Mouse (Mus musculus): ENCODE results near the gene Brpf1.

Brpf1 gene

DNA sequence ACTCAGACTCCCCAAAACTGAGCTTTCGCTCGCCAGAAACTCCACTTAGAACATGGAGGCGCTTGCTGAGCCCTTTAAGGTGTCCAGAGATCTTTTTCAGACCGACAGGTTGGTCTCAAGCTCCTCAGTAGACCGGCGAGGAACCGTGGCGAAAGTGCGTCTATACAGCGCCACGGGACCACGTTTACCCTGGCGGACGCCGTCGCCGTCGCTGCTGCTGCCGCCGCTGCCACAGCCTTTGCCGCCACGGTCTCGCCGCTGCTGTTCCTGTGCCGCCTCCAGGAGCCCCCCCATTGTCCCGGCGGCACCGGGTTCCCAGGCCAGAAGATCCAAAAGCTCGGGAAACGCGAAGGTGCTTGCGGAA, at the start of gene Brpf1:
Brpf1 (plus strand) TSS at position 152 of the 364 bp plus-strand sequence.
- no peak for DNase-seq (ENCODE audit: low read depth, low spot score)

- DNase-seq (ENCODE audit: low read depth, low spot score): no peak
Measured at GRCm38 (mm10) chr6:113261174-113261858, 45.6 kb upstream of the Brpf1 start.

DNA sequence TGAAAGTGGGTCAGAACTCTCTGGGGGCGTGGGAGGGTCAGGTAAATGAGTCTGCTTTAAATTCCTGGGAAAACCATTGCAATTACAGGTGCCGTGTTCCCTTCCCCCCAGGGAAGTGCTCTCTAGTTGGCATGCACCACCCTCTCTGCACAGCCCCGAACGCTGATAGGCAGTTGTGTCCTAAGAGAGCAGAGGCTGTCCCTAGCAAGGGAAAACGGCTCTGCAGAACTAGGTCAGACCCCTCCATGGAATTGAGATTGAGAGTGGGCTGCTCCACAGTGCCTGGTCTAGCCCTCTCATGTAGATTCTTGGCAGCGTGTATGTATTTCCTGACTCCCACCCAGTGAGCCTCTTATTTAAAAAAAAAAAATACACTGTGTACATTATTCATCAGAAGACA, 43.4 kb upstream of the Brpf1 start:
- no peak for DNase-seq (ENCODE audit: low read depth, low spot score)

GRCm38 (mm10) chr6:113264429-113264828, 42.5 kb upstream of the Brpf1 start:
- DNase-seq (ENCODE audit: low read depth, low spot score): no peak

GRCm38 (mm10) chr6:113266996-113267655, 39.8 kb upstream of the Brpf1 start:
- no peak for DNase-seq (ENCODE audit: low read depth, low spot score)

DNA sequence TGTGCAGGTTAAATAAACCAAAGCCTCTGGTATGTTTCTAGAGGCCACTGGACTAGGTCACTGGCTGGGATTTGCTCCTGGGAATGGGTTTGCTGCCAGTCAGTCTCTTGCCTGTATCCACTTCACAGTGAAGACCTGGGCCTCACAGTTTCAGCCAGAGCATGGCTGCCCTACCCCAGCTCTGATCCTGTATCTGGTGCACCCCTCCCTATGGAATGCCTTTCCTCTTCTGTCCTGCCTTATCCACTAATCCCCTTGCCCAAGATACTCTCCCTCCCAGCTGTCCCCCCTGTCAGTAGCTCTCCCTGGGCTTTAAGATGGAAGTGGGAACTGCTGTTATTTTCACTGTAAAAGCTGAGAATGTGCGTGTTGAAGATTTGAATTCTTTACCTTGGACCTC, 38.9 kb upstream of the Brpf1 start:
- DNase-seq (ENCODE audit: low read depth, low spot score): no peak

DNA sequence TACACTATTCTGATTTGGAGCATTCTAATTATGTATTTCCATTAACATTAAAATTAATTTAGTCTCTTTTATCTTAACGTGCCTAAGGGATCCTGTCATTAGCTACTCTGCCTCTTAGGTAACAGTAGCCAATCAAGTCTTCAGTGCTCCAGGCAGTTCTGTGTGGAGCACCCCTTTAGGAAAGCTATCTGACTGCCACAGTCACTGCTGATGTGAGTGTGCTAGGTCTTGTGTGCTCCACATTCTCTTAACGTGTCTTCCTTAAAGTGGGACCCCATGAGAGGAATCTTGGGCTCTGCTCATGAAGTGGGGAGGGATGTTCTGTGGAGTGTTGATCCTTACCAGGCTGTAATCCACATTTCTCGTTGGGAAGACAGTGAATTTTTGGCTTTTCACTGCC, 34.6 kb upstream of the Brpf1 start:
- DNase-seq (ENCODE audit: low read depth, low spot score): no peak

DNA sequence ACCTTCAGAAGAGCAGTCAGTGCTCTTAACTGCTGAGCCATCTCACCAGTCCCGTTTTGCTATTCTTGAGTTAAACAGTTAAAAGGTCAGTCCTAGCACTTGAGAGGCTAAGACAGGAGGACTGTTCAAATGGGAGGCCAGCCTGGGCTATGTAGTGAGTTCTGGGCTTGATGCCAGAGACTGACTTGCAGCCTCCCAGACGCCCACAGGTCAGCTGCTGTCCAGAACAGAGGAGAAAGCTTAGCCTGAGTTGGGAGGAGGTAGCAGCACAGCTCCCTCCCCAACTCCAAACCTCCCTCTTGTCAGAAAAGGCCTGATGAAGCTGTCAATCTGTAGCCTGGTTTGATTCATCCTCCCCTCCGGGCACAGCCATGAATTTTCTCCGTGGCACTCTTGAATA, 30.1 kb upstream of the Brpf1 start:
- DNase-seq (ENCODE audit: low read depth, low spot score): no peak

DNA sequence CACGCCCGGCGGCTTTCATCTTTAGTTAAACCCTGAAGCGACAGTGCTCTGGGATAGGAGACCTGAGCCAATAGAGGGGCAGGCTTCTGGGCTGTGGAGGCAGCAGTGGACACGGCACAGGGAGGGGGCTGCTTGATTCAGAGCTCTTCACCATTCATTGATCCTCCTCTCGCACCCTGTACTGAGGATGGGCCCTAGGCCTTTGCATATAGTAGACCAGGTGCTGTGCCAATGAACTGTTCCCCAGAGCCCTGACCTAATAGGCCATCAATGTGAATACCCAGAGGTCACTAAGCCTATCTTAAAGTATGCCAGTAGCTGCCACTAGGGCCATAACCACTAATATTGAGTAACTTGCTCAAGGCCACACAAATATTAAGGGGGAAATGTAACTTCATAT, 25.3 kb upstream of the Brpf1 start:
- no peak for DNase-seq (ENCODE audit: low read depth, low spot score)

DNA sequence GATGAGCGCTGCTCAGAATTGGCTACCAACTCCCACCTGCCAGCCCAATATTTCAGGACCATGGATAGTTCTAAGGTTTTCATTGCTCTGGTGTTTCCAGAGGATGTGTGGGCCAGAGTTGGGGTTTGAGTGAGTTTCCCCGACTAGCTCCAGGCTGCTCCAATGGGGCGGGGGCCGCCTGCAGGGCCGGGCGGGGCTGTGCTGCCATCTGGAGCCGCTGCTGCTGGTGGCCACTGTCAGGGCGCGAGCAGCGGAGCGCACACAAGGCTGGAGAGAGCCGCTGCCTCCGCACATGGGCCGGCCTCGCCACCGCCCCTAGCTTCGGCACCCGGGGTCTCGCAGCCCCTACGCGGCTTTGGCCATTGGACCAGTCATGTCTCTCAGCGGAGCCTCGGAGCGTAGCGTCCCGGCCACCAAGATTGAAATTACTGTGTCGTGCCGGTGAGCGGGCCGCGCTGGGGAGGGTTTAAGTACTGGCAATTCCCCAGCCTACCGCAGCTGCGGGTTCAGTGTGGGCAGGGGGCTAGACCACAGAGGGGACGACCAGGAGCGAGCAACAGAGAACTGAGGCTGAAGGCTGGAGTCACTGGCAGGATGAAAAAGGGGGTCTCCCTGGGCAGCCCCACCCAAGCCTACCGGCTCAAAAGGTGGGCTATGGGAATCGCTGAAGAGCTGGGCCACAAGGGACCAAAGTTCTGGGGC, 24.7 kb upstream of the Brpf1 start, which contains the start of gene Cpne9:
Cpne9 (plus strand) TSS at position 207 of the 702 bp plus-strand sequence.
- DNase-seq (ENCODE audit: low read depth, low spot score): no peak

DNA sequence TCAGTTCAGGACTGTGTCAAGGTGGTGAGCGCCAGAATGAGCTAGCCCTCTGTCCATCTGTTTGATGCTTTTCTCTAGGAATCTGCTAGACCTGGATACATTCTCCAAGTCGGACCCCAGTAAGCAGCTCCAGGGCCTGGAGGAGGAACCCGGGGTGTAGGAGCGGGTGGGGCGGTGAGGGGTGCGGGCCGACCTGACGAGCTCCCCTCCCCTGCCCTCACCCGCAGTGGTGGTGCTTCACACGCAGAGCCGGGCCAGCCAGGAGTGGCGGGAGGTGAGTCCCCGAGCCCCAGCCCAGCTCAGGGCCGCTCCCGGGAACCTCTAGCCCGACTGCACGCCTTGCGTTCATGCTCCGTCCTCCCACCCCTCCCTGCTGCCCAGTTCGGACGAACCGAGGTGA, 24.0 kb upstream of the Brpf1 start:
- no peak for DNase-seq (ENCODE audit: low read depth, low spot score)

GRCm38 (mm10) chr6:113283500-113283899, 23.4 kb upstream of the Brpf1 start:
- no peak for DNase-seq (ENCODE audit: low read depth, low spot score)

GRCm38 (mm10) chr6:113284931-113285330, 22.0 kb upstream of the Brpf1 start:
- no peak for DNase-seq (ENCODE audit: low read depth, low spot score)

GRCm38 (mm10) chr6:113286316-113286715, 20.6 kb upstream of the Brpf1 start:
- DNase-seq (ENCODE audit: low read depth, low spot score): no peak

- no peak for DNase-seq (ENCODE audit: low read depth, low spot score)
Measured at GRCm38 (mm10) chr6:113287236-113287635, 19.7 kb upstream of the Brpf1 start.

DNA sequence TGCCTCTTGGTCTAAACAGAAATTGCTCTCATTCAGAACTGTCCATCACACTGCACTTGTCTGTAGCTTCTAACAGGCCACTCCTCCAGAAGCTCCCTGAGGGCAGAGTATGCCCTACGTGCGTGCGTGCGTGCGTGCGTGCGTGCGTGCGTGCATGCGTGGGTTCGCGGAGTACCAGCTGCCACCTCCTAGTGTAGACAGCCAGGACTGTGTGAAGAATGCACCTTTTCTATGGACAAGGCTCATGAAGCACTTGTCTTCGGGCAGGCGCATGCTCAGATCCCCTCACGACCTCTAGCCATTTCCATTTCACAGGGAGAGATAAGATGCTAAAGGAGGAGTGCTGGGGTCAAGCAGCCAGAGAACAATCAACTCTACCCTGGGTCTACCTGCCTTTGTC, 17.6 kb upstream of the Brpf1 start:
- DNase-seq (ENCODE audit: low read depth, low spot score): no peak

DNA sequence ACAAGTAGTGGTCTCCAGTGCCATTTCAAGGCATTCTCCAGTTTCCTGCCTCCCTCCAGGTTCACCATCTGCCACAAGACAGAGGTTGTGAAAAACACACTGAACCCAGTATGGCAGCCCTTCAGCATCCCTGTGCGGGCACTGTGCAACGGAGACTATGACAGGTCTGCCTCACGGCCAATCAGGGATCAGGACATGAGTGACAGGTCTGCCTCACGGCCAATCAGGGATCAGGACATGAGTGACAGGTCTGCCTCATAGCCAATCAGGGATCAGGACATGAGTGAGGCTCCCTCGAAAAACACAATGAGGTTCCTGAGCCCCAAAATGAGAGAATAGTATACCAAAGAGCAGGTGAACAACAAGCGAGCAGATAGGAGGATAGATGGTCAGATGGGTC, 16.6 kb upstream of the Brpf1 start:
- DNase-seq (ENCODE audit: low read depth, low spot score): no peak

- DNase-seq (ENCODE audit: low read depth, low spot score): no peak
Measured at GRCm38 (mm10) chr6:113292938-113293337, 14.0 kb upstream of the Brpf1 start.

GRCm38 (mm10) chr6:113296046-113296445, 10.9 kb upstream of the Brpf1 start:
- no peak for DNase-seq (ENCODE audit: low read depth, low spot score)

- no peak for DNase-seq (ENCODE audit: low read depth, low spot score)
Measured at GRCm38 (mm10) chr6:113296639-113297038, 10.3 kb upstream of the Brpf1 start.

GRCm38 (mm10) chr6:113301350-113301749, 5.6 kb upstream of the Brpf1 start:
- no peak for DNase-seq (ENCODE audit: low read depth, low spot score)

GRCm38 (mm10) chr6:113302258-113302657, 4.7 kb upstream of the Brpf1 start:
- DNase-seq (ENCODE audit: low read depth, low spot score): no peak
